Mouse (Mus musculus): ENCODE results near the gene Hfe. TPM values are rescaled to one million over a fixed set of nuclear protein-coding genes. Genes with fewer than 3 reads are reported as not detected.
"Not testable (repeated sequence)": the region's sequence is repeated elsewhere in the genome, so short reads cannot be mapped to it uniquely, and the experiment has no call there.

The Hfe gene
- polyA plus RNA-seq, 1 experiment: 7.9 TPM

- Histone ChIP-seq H3K4me3 (ENCODE audit: insufficient read depth, low read length) (no peak overlapping the region), H3K4me1 (ENCODE audit: control insufficient read depth, insufficient read depth, low read length) (no peaks in the 10 kb centered on the region), H3K27ac (ENCODE audit: insufficient read depth, low read length) (no peak overlapping the region)
- TF ChIP-seq CTCF (IDR thresholded peaks at IDR 0.05; ENCODE audit: borderline replicate concordance, insufficient read depth, low read length): no peak
Measured at GRCm38 (mm10) chr13:23717176-23717575, 6.5 kb upstream of the Hfe start.

- Histone ChIP-seq H3K27ac (ENCODE audit: insufficient read depth, low read length) (no peak overlapping the region), H3K4me3 (ENCODE audit: insufficient read depth, low read length) (no peak overlapping the region), H3K4me1 (ENCODE audit: control insufficient read depth, insufficient read depth, low read length) (no peaks in the 10 kb centered on the region)
- TF ChIP-seq CTCF (IDR thresholded peaks at IDR 0.05; ENCODE audit: borderline replicate concordance, insufficient read depth, low read length) (no peak), POLR2A (IDR thresholded peaks at IDR 0.05; ENCODE audit: low read depth, low read length) (no peak)
Measured at GRCm38 (mm10) chr13:23716261-23717042, 5.8 kb upstream of the Hfe start.

- Histone ChIP-seq H3K4me1 (ENCODE audit: control insufficient read depth, insufficient read depth, low read length) (peaks cover 4% of the 10 kb centered on the region; the same call in 1 of the 2 replicates), H3K27ac (ENCODE audit: insufficient read depth, low read length) (no peak overlapping the region), H3K4me3 (ENCODE audit: insufficient read depth, low read length) (peak overlapping the region; percentile 64)
- TF ChIP-seq POLR2A (IDR thresholded peaks at IDR 0.05; ENCODE audit: low read depth, low read length): no peak
- no peak for TF ChIP-seq CTCF (IDR thresholded peaks at IDR 0.05; ENCODE audit: borderline replicate concordance, insufficient read depth, low read length)
Measured at GRCm38 (mm10) chr13:23709714-23710373, 810 bp downstream of the Hfe start.

GRCm38 (mm10) chr13:23708654-23709053 is 2.0 kb downstream of the Hfe start:
- Histone ChIP-seq H3K4me3 (ENCODE audit: insufficient read depth, low read length) (no peak overlapping the region), H3K4me1 (ENCODE audit: control insufficient read depth, insufficient read depth, low read length) (peaks cover 4% of the 10 kb centered on the region; the same call in 1 of the 2 replicates), H3K27ac (ENCODE audit: insufficient read depth, low read length) (no peak overlapping the region)
- TF ChIP-seq CTCF (IDR thresholded peaks at IDR 0.05; ENCODE audit: borderline replicate concordance, insufficient read depth, low read length) (no peak), POLR2A (IDR thresholded peaks at IDR 0.05; ENCODE audit: low read depth, low read length) (no peak)

- TF ChIP-seq POLR2A (IDR thresholded peaks at IDR 0.05; ENCODE audit: low read depth, low read length) (no peak), CTCF (IDR thresholded peaks at IDR 0.05; ENCODE audit: borderline replicate concordance, insufficient read depth, low read length) (no peak)
- H3K4me3 ChIP-seq (ENCODE audit: insufficient read depth, low read length): no peak overlapping the region
- no peak overlapping the region for H3K27ac ChIP-seq (ENCODE audit: insufficient read depth, low read length)
- H3K4me1 ChIP-seq (ENCODE audit: control insufficient read depth, insufficient read depth, low read length): peaks cover 4% of the 10 kb centered on the region; the same call in 1 of the 2 replicates
Measured at GRCm38 (mm10) chr13:23708041-23708440, 2.6 kb downstream of the Hfe start.

GRCm38 (mm10) chr13:23706771-23707170 is 3.9 kb downstream of the Hfe start:
- Histone ChIP-seq H3K4me1 (ENCODE audit: control insufficient read depth, insufficient read depth, low read length) (peaks cover 4% of the 10 kb centered on the region; the same call in 1 of the 2 replicates), H3K4me3 (ENCODE audit: insufficient read depth, low read length) (no peak overlapping the region), H3K27ac (ENCODE audit: insufficient read depth, low read length) (no peak overlapping the region)
- TF ChIP-seq CTCF (IDR thresholded peaks at IDR 0.05; ENCODE audit: borderline replicate concordance, insufficient read depth, low read length) (no peak), POLR2A (IDR thresholded peaks at IDR 0.05; ENCODE audit: low read depth, low read length) (no peak)

GRCm38 (mm10) chr13:23705751-23706356 is 4.8 kb downstream of the Hfe start:
- Histone ChIP-seq H3K4me1 (ENCODE audit: control insufficient read depth, insufficient read depth, low read length) (peaks cover 4% of the 10 kb centered on the region; the same call in 1 of the 2 replicates), H3K4me3 (ENCODE audit: insufficient read depth, low read length) (no peak overlapping the region), H3K27ac (ENCODE audit: insufficient read depth, low read length) (no peak overlapping the region)
- no peak for TF ChIP-seq CTCF (IDR thresholded peaks at IDR 0.05; ENCODE audit: borderline replicate concordance, insufficient read depth, low read length)
- no peak for TF ChIP-seq POLR2A (IDR thresholded peaks at IDR 0.05; ENCODE audit: low read depth, low read length)

GRCm38 (mm10) chr13:23702801-23703200 is 7.9 kb downstream of the Hfe start:
- H3K4me1 ChIP-seq (ENCODE audit: control insufficient read depth, insufficient read depth, low read length); H3K4me3 ChIP-seq (ENCODE audit: insufficient read depth, low read length); H3K27ac ChIP-seq (ENCODE audit: insufficient read depth, low read length): not testable (repeated sequence)

GRCm38 (mm10) chr13:23702220-23702619 is 8.4 kb downstream of the Hfe start:
- Histone ChIP-seq H3K27ac (ENCODE audit: insufficient read depth, low read length) (no peak overlapping the region), H3K4me3 (ENCODE audit: insufficient read depth, low read length) (no peak overlapping the region), H3K4me1 (ENCODE audit: control insufficient read depth, insufficient read depth, low read length) (no peaks in the 10 kb centered on the region)
- TF ChIP-seq POLR2A (IDR thresholded peaks at IDR 0.05; ENCODE audit: low read depth, low read length): no peak
- TF ChIP-seq CTCF (IDR thresholded peaks at IDR 0.05; ENCODE audit: borderline replicate concordance, insufficient read depth, low read length): no peak
